Mouse (Mus musculus): ENCODE results near the gene Phpt1.
A peak's percentile ranks its signal among the peaks of the same experiment; 100 is the strongest.

The Phpt1 gene

GRCm38 (mm10) chr2:25574579-25575431 lies at the start of gene Phpt1, which contains the start of gene Mamdc4:
Gene Phpt1 (minus strand): TSS chr2:25575224.
Gene Mamdc4 (minus strand): TSS chr2:25574845.
- peak; percentile 94 for DNase-seq

- peak; percentile 91 for DNase-seq
Observed at GRCm38 (mm10) chr2:25621229-25622200, 46.5 kb upstream of the Phpt1 start, which contains the start of gene Tmem141. Gene Tmem141 (minus strand): TSS chr2:25622005.

DNA sequence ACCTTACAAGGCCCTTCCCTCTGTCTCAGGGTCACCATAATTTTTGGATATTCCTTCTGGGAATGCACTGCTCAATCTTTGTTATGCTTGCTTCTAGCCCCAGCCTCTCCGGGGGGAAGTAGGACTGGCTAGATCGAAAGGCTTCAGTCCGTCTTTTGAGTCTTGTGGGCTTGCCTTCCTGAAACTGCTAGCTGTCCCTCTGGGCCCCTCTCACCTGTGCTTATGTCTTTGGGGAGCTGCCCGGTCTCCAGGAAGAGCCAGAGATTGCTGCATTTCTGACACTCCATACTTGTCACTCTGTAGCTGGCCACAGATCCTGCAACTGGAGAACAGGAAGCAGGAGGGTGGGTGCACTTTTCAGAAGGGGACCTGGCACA lies 45.8 kb upstream of the Phpt1 start:
- DNase-seq = no peak

DNA sequence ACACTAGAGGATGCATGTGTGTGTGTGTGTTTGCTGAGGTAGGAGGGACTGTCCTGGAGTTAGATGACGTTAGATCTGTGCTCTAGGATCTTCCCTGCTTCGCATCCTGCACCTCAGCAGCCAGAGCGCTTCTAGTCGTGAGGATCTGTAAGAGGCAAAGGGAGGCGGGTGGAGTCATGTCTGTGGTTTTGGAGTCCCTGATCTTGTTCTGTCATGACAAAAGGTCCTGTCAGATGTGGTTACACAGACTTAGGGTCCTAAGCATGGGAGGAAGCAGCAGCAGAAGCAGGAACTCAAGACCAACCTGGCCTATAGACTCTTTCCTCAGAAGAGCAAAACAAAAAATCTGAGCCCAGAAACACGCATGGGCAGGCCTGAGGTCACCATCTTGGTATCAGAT lies 45.4 kb upstream of the Phpt1 start:
- DNase-seq = no peak

DNA sequence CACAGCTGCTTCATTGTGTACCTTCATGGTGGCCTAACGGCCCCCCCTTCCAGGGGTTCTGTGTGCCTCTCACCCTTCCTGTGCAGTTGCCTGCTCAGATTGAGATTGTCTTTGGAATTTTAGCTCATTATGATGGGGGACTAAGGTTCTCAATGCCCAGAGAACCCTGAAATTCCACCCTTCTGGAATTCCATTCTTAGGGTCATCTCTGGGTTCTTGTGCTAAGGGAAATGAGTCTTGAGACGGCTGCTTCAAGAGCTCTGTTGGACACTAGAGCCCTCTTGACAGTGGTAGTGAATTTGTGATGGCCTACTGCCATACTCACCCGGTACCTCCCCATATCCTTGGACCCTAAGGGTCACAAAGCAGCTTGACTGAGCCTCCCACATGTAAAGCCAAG lies 42.6 kb upstream of the Phpt1 start, which contains the start of gene Ccdc183:
Ccdc183 (minus strand) TSS at position 101 of the 400 bp plus-strand sequence.
- no peak for DNase-seq

- no peak for DNase-seq
Observed at GRCm38 (mm10) chr2:25616398-25616797, 41.4 kb upstream of the Phpt1 start.

DNA sequence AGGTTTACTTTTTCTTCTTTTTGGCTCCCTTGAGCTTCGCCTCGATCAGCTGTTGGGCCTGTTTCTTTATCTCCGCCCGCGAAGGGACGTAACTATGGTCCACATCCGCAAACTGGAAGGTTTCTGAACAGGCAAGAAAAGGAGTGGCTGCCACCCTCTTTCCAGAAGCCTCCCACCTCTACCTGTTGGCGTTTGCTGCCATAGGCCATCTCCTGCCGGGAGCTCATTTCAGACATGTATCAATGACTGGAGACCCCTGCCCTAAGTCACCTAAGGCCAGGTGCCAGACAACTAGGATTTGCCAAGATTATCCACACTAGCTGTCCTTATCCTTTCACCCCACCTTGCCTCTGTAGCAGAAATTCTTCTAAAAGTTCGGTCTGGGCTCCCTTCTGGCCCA lies 33.6 kb upstream of the Phpt1 start:
- no peak for DNase-seq

DNA sequence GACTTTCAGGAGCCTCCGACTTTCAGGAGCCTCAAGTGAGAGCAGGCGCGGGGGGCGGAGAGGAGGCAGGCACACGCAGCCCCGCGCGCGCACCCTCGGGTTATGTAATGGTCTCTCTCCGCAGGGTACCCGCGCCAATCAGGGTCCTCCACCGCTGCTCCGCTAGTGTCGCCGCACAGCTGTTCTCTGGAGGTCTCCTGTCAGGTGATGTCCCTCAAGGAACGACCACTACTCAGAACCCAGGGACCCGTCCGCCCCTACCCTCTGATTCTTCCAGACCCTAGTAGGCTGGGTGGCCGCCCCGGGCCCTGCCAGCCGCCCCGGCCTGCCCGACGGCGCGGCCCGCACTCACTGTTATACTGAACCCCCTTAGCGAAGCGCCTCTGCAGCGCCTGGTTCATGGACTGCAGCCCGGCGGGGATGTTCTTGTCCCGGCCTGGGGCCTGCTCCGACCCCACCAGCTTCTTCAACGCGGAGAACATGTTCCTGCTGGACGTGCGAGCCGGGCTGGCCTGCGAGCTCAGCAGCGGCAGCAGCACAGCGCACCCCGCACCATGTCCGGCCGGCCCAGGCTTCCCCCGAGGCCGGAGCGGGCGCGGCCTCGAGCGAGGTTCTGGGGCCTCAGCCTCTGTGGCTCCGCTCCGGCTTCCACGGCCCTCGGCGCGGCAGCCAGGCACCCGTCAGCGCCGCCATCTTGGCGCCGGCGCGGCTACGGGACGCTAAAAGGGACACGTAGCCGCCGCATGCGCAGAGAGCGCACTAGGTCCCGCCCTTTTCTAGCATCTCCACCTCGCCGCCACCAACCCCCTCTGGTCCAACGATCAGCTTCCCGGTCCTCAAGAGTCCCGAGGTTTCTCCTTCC lies 33.0 kb upstream of the Phpt1 start, which contains the start of gene Rabl6:
Rabl6 (minus strand) TSS at position 761 of the 862 bp plus-strand sequence.
- DNase-seq = peak; percentile 88

- no peak for DNase-seq
Observed at GRCm38 (mm10) chr2:25602526-25602925, 27.5 kb upstream of the Phpt1 start.

DNA sequence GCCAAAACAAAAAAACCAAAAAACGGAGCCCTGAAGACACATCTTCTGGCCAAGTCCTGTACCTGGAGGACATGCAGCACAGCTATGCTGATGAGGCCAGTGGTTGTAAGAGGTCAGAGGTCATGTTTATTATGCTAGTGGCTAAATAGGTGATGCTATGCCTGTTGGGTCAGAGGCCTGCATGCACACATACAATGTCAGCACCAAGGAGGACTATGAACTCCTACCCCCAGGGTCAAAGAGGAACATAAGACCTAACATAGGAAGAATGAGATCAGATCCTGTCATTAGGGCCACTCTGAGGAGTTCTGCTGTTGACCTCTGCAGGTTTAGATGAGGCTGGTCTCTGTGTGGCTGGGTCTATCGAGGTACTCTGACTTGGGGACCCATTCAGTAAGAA lies 25.0 kb upstream of the Phpt1 start:
- no peak for DNase-seq

GRCm38 (mm10) chr2:25598749-25599148 lies 23.7 kb upstream of the Phpt1 start:
- no peak for DNase-seq

GRCm38 (mm10) chr2:25596765-25597510 lies 21.9 kb upstream of the Phpt1 start:
- no peak for DNase-seq

GRCm38 (mm10) chr2:25591863-25592262 lies 16.8 kb upstream of the Phpt1 start:
- DNase-seq = peak; percentile 37

GRCm38 (mm10) chr2:25588227-25588907 lies 13.3 kb upstream of the Phpt1 start:
- no peak for DNase-seq

DNA sequence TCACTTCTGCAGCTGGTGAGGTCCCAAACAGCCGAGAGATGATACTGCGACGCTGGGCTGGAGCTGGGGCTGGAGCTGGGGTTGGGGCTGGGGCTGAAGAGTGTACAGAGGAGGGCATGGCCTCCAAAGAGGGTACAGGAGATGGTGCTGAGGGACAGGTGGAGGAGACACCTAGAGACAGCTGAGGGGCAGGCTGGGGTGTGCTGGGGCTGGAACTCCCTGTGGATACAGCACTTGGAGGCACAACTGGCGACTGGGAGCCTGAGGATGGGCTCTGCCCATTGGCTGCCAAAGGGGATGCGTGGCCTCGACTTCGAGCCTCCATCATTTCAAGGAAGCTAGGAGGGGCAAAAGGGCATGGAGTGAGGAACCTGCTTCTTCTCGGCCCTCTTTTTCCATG lies 12.3 kb upstream of the Phpt1 start:
- no peak for DNase-seq

DNA sequence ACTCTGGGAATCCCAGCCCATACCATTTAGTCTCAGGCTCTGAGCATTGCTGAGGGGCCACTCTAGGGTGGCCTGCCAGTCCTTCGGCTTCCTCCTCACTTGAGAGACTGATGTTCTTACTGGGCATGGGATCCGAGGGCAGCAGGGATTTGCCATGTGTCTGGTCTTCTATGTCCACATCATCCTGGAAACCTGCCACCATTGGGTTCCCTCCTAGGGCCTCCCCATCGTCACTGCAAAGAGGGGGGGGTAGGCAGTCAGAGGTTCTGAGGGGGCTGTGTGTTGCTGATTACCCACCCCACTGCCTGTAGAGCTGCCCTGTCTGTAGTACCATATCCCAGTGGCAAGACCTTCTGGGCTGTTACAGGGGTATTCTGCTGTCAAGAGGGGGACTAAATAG lies 10.6 kb upstream of the Phpt1 start:
- DNase-seq = peak; percentile 33

- no peak for DNase-seq
Observed at GRCm38 (mm10) chr2:25584856-25585255, 9.8 kb upstream of the Phpt1 start.

- peak; percentile 53 for DNase-seq
Observed at GRCm38 (mm10) chr2:25584152-25584551, 9.1 kb upstream of the Phpt1 start.

GRCm38 (mm10) chr2:25583571-25583970 lies 8.5 kb upstream of the Phpt1 start:
- peak; percentile 33 for DNase-seq

DNA sequence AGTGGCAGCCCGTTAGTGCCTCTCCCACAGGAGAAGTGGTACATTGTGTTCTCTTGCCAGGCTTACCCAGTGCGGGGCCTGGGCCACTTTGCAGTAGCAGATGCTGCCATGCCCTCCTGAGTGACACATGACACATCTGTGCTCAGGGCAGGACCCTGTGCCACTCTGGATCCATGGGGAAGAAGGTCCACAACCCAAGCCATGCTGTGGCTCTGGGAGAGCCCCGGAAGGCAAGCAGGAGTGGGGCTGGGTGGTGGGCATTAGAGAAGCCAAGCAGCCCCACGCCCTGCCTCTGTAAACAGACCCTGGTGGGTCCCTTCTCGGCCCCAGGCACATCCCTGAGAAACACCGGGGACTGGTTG lies 8.1 kb upstream of the Phpt1 start:
- peak; percentile 43 for DNase-seq

All from cerebellum, adult 11 months (tissue).